Mouse (Mus musculus) liver, embryonic 11.5 days (tissue): Measurements from ENCODE around the gene Epn2. TPM values are rescaled to one million over a fixed set of nuclear protein-coding genes. Genes with fewer than 3 reads are reported as not detected.

Source experiments
- ATAC-seq: fragments of 200-750 bp; cut with Nextera tagmentation; replicated peaks from 2 replicates; pipeline ENCODE4 v1.8.0; 2017; ENCODE audit warnings: moderate number of reproducible peaks, mild to moderate bottlenecking, moderate TSS enrichment, moderate library complexity; ENCODE audit not compliant: low FRiP score
- DNase-seq: peaks from one replicate; pipeline ENCODE4 v3.0.0-alpha.2; 2017; ENCODE audit warnings: low spot score
- H3K27ac ChIP-seq: fragments of 300-500 bp; sonication (generic); 2 replicates; pipeline ENCODE4 v1.5.1; 2014; ENCODE audit warnings: mild to moderate bottlenecking, low read depth, low read length, control low read depth
- H3K27me3 ChIP-seq: fragments of 300-500 bp; sonication (generic); replicated peaks from 2 replicates; pipeline ENCODE4 v1.6.1; 2014; ENCODE audit warnings: low read length, mixed read lengths; ENCODE audit not compliant: control insufficient read depth, insufficient read depth
- H3K36me3 ChIP-seq: fragments of 300-500 bp; sonication (generic); 2 replicates; pipeline ENCODE4 v1.6.1; 2014; ENCODE audit warnings: mild to moderate bottlenecking, low read length, moderate library complexity, mixed read lengths; ENCODE audit not compliant: control insufficient read depth, insufficient read depth
- H3K4me1 ChIP-seq: fragments of 300-500 bp; sonication (generic); replicated peaks from 2 replicates; pipeline ENCODE4 v1.6.1; 2014; ENCODE audit warnings: low read length, mixed read lengths; ENCODE audit not compliant: control insufficient read depth, insufficient read depth
- H3K4me2 ChIP-seq: fragments of 300-500 bp; sonication (generic); 2 replicates; pipeline ENCODE4 v1.6.1; 2014; ENCODE audit warnings: mild to moderate bottlenecking, control low read depth, moderate library complexity
- H3K4me3 ChIP-seq: fragments of 300-500 bp; sonication (generic); 2 replicates; pipeline ENCODE4 v1.5.1; 2014; ENCODE audit warnings: low read depth, low read length, control low read depth
- H3K9ac ChIP-seq: fragments of 300-500 bp; sonication (generic); 2 replicates; pipeline ENCODE4 v1.6.1; 2014; ENCODE audit warnings: low read depth, low read length, control low read depth
- H3K9me3 ChIP-seq: fragments of 300-500 bp; sonication (generic); 2 replicates; pipeline ENCODE4 v1.6.1; 2016; ENCODE audit warnings: low read length, inconsistent platforms, mixed read lengths; ENCODE audit not compliant: control insufficient read depth
- WGBS: fragments of 180-500 bp; shearing (Covaris S2); extraction: QIAGEN DNeasy Blood & Tissue Kit; methylation state at CpG from one replicate; pipeline ENCODE4 v1.1.7; 2014; 5-methylcytosine and 5-hydroxymethylcytosine counted together
- polyA plus RNA-seq: library from polyadenylated mRNA; unstranded; fragments of >200 nt; fragmentation: Nextera tagmentation; extraction: Ambion mirVana; gene quantifications from 2 replicates; pipeline ENCODE4 v1.2.1, GENCODE M21; 2014

The Epn2 gene
- polyA plus RNA-seq, 1 experiment from 2014 or later = 9.2 TPM

DNA sequence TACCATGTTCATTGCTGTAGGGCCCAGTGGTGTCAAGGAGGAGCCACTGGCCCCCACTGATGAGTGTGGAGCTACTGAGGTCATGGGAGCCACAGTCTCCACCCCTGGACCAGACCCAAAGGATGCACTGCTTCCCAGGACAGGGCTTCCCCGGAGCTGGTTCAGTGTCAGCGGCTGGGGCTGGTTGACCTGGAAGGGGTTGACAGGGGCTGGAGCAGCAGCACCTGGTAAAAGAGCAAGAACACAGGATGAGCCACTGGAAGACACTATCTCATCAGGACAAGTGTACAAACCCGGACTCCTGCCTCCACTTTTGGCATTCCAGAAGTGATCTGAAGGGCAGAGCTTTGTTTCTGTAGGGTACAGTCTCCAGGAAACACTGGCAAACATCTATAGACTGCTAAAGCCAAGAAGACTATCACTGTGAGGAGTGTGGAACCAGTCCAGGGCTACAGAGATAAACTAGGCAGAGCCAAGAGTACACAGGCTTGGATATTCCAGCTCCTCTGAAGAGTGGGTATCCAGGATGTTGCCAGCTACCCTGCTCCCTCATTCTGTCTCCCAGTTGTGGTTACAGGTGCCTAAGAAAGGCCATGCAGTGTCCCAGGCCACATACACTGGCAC is 59.9 kb downstream of the Epn2 start:
- no peak overlapping the region for H3K9ac ChIP-seq
- H3K4me2 ChIP-seq = no peak overlapping the region
- ATAC-seq (no peak), DNase-seq (no peak)
- no peaks in the 10 kb centered on the region for H3K27me3 ChIP-seq
- no peaks in the 10 kb centered on the region for H3K9me3 ChIP-seq
- H3K4me3 ChIP-seq = no peak overlapping the region
- H3K36me3 ChIP-seq = peaks cover 3% of the 10 kb centered on the region; the same call in 1 of the 2 replicates
- no peaks in the 10 kb centered on the region for H3K4me1 ChIP-seq
- no peak overlapping the region for H3K27ac ChIP-seq
- WGBS = 85% methylated on average over 3 of the region's 3 CpGs

DNA sequence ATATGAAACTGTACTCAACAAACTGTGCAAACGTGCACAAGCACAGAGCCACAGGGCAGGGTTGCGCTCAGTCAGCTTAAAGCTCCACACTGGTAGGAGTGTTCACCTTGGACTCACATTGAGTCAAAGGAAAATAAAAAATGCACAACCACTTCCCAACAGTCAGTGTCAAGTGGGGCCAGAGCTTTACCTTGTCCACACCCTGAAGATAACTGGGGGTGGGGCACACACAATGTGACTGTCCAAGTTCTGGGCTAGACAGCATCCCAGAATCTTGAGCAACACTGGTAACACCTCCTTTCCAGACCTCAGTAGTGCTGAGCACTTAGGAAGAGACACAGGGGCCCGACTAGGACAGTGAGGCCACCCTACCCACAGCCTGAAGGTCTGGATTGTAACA is 60.6 kb downstream of the Epn2 start:
- Histone ChIP-seq H3K9ac (no peak overlapping the region), H3K27me3 (no peaks in the 10 kb centered on the region), H3K9me3 (no peaks in the 10 kb centered on the region), H3K4me2 (no peak overlapping the region), H3K4me1 (no peaks in the 10 kb centered on the region), H3K4me3 (no peak overlapping the region), H3K27ac (no peak overlapping the region), H3K36me3 (peaks cover 3% of the 10 kb centered on the region; the same call in 1 of the 2 replicates)
- WGBS = 83% methylated on average over 3 of the region's 3 CpGs
- no peak for ATAC-seq
- no peak for DNase-seq

DNA sequence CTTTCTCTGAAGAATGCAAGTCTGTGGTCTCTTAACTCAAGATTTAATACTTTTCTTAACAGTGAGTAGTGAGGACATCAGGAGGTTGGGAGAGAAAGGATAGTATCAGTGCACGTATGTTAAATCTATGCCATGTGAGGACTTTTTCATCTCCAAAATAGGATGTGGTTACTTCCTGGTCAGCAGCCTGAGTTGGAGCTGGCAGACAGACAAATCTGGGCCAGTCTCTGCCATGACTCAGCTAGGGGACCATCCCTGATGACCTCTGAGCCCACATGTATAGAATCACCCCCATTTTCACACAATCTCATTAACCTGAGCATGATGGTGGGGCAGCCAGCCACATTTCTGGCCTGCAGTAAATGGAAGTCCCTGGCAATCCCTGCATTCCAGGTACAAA is 61.5 kb downstream of the Epn2 start:
- Histone ChIP-seq H3K4me1 (no peaks in the 10 kb centered on the region), H3K4me2 (no peak overlapping the region), H3K4me3 (no peak overlapping the region), H3K9me3 (no peaks in the 10 kb centered on the region), H3K27me3 (no peaks in the 10 kb centered on the region), H3K36me3 (peaks cover 3% of the 10 kb centered on the region; the same call in 1 of the 2 replicates), H3K27ac (no peak overlapping the region), H3K9ac (no peak overlapping the region)
- no peak for ATAC-seq
- no peak for DNase-seq
- 70% methylated on average over 1 of the region's 1 CpGs for WGBS

DNA sequence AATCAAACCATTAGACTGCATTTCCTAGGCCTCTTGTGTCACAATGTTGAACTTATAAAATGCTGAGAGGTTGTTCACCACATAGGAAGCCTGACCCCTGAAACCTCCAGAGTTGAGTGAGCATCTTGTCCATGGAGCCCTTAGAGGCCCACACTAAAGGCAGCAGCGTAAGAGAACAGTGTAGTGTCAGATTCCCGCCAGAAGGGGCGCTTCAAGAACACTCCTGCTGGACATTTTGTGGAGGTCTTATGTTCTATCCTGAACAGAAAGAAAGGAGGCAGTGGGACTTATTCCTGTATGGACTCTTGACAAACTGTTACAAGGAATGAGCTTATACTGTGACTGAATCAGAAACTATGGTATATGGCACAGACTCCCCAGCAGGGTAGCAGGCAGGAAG is 64.5 kb downstream of the Epn2 start:
- H3K4me1 ChIP-seq = no peaks in the 10 kb centered on the region
- 24% methylated on average over 3 of the region's 3 CpGs for WGBS
- H3K36me3 ChIP-seq = no peaks in the 10 kb centered on the region
- H3K27me3 ChIP-seq = no peaks in the 10 kb centered on the region
- no peak overlapping the region for H3K4me3 ChIP-seq
- H3K27ac ChIP-seq = no peak overlapping the region
- ATAC-seq (no peak), DNase-seq (no peak)
- no peak overlapping the region for H3K9ac ChIP-seq
- no peaks in the 10 kb centered on the region for H3K9me3 ChIP-seq
- no peak overlapping the region for H3K4me2 ChIP-seq

DNA sequence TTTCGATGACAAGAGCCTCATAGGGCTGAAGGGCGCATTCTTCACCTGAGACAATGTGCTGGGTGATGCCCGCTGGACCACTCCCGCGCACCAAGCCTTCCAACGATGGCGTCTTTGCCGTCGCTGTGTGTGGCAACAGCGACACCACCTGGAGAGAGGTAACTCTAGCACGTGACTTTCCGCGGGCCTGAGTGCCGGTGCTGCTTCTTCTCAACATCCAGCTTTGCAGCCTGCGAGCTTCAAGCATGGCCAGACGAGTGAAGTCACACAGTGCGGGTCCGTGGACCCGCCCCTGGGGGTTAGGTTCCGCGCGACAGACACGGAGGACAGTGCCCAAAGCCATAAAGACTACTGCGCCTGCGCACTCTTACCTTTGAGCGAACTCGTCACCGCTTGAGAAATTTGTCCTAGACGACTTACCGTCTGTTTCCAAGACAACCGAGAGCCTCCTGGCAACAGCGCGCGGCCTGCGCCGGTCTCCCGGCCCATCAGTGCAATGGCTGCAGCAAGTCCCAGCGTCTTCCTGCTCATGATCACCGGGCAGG is 74.7 kb downstream of the Epn2 start, which contains the start of gene B9d1:
Gene B9d1, plus strand, starts transcription at position 432 of the 545 bp plus-strand sequence.
- H3K4me2 ChIP-seq = peak within 1 kb of the TSS; percentile 86
- DNase-seq (peak; percentile 89), ATAC-seq (peak; percentile 85)
- H3K9ac ChIP-seq = peak within 1 kb of the TSS; percentile 79
- H3K27ac ChIP-seq = no peak within 1 kb of the TSS
- H3K4me3 ChIP-seq = peak within 1 kb of the TSS; percentile 65
- WGBS = 1% methylated on average over 39 of the region's 39 CpGs
- no peaks in the 10 kb centered on the region for H3K36me3 ChIP-seq
- H3K4me1 ChIP-seq = peaks cover 2% of the 10 kb centered on the region
- no peaks in the 10 kb centered on the region for H3K9me3 ChIP-seq
- no peaks in the 10 kb centered on the region for H3K27me3 ChIP-seq

DNA sequence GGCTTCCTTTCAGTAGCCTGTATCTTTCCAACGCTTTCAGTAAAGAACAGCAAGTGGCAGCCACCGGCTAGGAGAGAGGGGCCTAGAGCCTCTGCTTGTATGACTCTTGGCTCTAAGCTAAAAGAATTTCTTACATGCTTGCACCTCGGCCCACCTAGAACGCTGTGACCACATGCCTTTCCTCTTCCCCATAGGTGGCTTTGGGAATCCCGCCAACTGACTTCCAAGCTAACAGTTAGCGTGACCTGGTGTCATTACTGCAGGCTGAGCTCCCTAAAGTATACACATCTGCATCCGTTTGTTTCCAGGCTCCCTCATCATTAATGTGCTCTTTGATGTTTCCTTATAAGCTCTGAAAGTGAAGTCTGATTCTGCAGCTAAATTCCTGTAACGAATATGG is 75.6 kb downstream of the Epn2 start:
- no peaks in the 10 kb centered on the region for H3K27me3 ChIP-seq
- no peak for ATAC-seq
- no peak overlapping the region for H3K4me3 ChIP-seq
- peaks cover 2% of the 10 kb centered on the region for H3K4me1 ChIP-seq
- no peak for DNase-seq
- no peaks in the 10 kb centered on the region for H3K36me3 ChIP-seq
- 76% methylated on average over 8 of the region's 8 CpGs for WGBS
- no peak overlapping the region for H3K9ac ChIP-seq
- H3K9me3 ChIP-seq = no peaks in the 10 kb centered on the region
- H3K27ac ChIP-seq = no peak overlapping the region
- H3K4me2 ChIP-seq = no peak overlapping the region

DNA sequence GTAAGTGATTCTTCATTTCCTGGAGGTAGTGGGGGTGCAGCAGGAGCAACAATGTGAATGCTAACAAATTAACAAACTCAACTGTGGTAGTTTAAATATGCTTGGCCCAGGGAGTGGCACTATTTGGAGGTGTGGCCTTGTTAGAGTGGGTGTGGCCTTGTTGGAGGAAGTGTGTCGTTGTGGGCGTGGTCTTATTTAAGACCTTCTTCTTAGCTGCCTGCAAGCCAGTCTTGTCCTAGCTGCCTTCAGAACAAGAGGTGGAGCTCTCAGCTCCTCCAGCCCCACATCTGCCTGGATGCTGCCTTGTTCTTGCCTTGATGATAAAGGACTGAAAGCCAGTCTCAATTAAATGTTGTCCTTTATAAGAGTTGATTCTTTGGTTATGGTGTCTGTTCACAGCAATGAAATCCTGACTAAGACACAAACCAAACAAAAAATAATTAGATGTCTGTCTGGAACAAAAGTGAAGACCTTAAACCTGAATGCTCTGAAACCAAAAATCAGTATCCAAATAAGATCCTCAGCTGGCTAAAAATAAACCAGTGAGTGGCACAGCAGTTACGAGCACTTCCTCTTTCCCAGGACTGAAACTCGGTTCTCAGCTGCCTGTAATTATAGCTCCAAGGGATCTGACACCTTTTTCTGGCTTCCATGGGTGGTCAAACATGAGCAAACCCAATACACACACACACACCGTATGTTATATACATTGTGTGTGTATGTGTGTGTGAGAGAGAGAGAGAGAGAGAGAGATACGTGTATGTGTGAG is 80.6 kb downstream of the Epn2 start:
- H3K27ac ChIP-seq = 0 out of 2 replicates have a peak overlapping the region, but pooled peaks have one; percentile 6
- 50% methylated on average over 6 of the region's 6 CpGs for WGBS

DNA sequence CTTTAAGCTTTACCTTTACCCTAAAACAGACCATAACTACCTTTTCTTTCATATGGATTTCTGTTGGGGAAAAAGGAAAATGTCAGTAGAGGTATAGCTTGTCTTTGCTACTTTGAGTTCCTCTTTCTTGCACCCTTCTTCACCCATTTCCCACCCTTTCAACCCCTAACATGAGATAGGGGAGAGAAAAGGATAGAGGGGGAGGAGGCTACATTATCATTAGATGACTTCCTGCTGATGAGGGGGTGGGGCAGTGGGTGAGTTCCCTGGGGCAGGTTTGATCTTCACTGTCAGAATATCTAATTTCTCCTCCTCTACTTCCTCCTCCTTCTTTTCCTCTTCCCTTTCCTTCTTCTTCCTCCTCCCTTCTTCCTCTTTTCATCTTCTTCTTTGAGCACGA is 82.0 kb downstream of the Epn2 start:
- DNase-seq = no peak
- H3K9me3 ChIP-seq = no peaks in the 10 kb centered on the region
- H3K9ac ChIP-seq = no peak overlapping the region
- H3K27ac ChIP-seq = no peak overlapping the region
- H3K27me3 ChIP-seq = no peaks in the 10 kb centered on the region
- 0 out of 2 replicates have a peak, but pooled peaks cover 1% of the 10 kb centered on the region for H3K36me3 ChIP-seq
- peaks cover 8% of the 10 kb centered on the region for H3K4me1 ChIP-seq
- WGBS = 46% methylated on average over 1 of the region's 1 CpGs
- ATAC-seq = no peak
- no peak overlapping the region for H3K4me2 ChIP-seq
- no peak overlapping the region for H3K4me3 ChIP-seq

More for the DNA sequence above, 80.6 kb downstream of the Epn2 start:
- no peak for ATAC-seq
- no peaks in the 10 kb centered on the region for H3K9me3 ChIP-seq
- DNase-seq = no peak
- no peak overlapping the region for H3K4me3 ChIP-seq
- no peak overlapping the region for H3K9ac ChIP-seq
- no peaks in the 10 kb centered on the region for H3K27me3 ChIP-seq
- no peaks in the 10 kb centered on the region for H3K36me3 ChIP-seq
- H3K4me1 ChIP-seq = no peaks in the 10 kb centered on the region
- no peak overlapping the region for H3K4me2 ChIP-seq
